Mouse (Mus musculus): ENCODE results near the gene Gm4763.
A peak's percentile ranks its signal among the peaks of the same experiment; 100 is the strongest.
"Not testable (repeated sequence)": the region's sequence is repeated elsewhere in the genome, so short reads cannot be mapped to it uniquely, and the experiment has no call there.

Gm4763 gene

DNA sequence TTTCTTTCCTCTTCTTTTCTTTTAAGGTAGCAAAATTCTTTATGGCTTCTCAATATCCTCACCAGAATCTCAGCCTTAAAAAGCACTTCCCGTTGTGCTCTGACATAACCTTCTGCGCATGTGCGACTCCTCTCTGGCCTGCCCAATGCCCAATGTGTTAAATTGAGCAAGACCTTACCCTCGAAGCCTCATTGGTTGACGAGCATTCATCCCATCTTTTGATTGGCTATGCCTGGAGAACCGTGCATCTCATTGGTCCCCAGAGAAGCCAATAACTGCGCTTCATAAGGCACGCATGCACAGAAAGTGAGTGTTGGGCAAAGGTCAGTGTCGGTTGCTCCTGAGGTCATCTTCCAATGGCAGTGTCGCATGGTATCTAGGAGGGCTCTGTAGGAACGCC is at the start of gene Gm4763:
TSS of gene Gm4763 (minus strand) at position 101 of the 400 bp plus-strand sequence.
- DNase-seq (ENCODE audit: low spot score) = not testable (repeated sequence)

DNA sequence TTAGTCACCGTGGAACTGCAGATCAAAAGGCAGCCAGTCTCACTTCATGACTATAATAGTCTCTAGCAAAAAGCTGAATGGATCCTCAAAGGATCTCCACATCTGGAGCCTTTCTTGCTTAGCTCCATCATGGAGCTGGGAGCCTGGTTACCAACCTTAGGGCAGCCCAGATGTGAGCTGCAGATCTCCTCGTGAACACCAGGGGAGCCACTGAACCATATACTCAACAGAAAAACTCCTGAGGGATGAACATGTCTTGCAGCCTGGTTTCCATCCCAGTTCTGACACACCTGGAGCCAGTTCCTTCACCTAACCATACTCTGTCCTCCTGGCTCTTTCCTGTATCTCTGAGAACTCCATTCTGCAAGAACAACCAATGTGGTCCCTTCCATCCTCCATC is 49.4 kb upstream of the Gm4763 start:
- no peak for DNase-seq (ENCODE audit: low spot score)

DNA sequence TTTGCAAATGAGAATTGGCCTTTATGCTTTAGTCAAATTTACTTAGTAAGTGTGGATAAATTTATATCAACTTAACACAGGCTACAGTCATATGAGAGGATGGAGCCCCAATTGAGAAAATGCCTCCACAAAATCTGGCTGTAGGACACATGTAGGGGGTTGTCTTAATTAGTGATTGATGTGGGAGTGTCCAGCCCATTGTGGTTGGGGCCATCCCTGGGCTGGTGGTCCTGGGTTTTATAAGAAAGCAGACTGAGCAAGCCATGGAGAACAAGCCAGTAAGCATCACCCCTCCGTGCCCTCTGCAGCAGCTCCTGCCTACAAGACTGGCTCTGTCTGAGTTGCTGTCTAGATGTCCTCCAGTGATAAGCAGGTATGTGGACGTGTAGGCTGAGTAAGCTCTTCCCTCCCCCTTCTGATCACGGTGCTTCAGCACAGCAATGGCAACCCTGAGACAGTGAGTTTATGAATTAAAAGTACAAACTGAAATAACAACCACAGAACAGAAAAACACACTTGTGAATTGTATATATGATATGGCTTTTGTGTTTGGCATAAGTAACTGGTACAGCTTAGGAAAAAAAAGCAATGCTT is 47.3 kb upstream of the Gm4763 start:
- no peak for DNase-seq (ENCODE audit: low spot score)

DNA sequence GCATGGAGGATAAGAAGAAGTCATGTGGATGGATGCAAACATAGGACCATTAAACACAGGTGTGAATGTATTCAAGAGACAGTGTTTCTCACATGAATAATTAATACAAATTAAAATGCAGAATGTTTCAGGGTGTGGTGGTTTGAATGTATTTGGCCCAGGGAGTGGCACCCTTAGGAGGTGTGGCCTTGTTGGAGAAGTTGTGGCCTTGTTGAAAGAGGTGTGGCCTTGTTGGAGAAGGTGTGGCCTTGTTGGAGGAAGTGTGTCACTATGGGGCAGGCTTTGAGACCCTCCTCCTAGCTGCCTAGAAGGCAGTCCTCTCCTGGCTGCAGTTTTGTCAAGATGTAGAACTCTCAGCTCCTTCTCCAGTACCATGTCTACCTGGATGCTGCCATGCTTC is 44.7 kb upstream of the Gm4763 start:
- no peak for DNase-seq (ENCODE audit: low spot score)

DNA sequence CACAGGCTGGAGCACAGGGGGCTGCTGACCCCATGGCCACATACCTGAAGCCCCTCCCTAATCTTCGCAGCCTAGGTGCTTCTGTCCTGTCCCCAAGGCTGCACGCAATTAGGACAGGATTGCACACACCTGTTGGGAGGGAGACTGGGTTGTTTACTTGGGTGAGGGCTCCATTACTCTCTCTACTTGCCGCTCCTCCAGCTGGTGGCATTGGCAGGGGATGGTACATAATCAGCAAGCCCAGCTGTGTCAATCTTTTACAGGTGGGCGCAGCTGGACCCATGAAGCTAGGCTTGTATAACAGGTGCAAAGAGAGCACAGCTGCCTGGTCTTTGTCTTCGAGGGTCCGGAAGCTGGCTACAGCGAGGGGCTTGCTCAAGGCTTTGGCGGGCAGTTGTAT is 35.9 kb upstream of the Gm4763 start:
- DNase-seq (ENCODE audit: low spot score) = no peak

DNA sequence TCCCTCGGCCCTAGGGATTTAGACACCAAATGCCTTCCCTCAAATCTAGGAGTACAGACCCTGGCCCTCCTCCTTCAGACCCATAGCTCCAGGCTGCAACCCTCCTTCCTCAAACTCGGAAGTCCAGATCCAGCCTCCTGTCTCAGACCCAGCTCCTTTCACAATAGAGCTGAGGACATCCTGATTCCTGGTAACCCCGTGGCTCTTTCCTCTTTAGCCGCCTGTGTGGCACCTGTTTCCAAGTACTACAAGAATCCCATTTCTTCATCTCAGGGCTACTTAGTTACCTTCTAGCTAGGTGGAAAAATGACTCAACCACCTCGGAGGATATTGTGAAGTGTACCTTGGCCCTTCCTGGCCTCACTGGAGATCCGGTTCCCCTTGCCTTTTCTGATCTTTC is 34.5 kb upstream of the Gm4763 start:
- no peak for DNase-seq (ENCODE audit: low spot score)

DNA sequence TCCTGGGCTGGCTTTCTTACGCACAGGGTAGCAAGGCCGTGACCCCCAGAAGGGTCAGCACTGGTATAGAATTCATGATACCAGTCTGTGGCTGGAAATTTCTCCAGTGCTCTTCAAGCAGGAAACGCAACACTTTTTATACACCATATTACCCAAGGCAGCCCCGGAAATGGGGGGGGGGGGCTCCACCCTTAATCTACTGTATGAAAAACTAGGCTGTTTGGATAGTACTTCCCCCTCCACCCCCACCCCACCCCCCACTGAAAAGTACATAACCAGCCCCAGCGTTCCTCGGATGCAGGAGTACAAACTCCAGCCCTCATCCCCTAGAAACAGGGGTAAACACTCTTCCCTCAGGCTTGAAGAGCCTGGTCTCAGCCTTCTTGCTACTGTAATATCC is 33.5 kb upstream of the Gm4763 start, which contains the start of gene Cd177:
TSS of gene Cd177 (minus strand) at position 101 of the 400 bp plus-strand sequence.
- no peak for DNase-seq (ENCODE audit: low spot score)

DNA sequence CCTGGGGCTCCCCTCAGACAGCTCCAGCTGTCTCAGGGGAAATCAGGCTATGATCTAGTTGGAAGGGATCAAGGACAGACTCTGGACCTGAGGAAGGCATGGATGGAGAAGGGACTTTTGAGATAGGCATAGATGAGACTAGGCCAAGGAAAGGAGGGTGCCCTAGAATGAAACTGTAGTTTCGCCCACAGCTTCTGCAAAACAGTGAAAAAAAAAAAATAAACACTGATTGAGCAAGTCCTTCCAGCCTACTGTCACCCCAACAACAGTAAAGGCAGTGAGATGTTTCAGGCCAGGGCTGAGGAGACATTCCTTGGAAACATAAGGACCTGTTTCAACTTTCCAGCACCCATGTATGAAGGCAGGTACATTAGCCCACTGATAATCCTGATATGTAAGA is 31.8 kb upstream of the Gm4763 start:
- no peak for DNase-seq (ENCODE audit: low spot score)

DNA sequence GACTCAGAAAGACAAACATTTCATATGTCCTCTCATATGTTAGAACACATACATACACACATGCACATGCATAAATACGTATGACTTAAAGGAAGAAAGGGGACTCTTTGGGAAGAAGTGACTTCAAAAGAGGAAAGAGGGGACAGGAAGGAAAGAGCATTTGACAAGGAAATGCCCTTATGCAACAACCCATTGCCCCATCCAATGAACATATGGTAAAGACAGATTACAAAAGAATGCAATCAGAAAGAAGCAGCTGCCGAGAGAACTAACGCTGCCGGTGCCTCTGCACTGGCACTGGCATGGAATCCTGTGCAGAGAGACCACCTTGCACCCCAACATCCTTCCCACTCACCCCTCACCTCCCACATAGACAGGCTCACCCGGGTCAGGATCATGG is 26.8 kb upstream of the Gm4763 start:
- DNase-seq (ENCODE audit: low spot score) = no peak

DNA sequence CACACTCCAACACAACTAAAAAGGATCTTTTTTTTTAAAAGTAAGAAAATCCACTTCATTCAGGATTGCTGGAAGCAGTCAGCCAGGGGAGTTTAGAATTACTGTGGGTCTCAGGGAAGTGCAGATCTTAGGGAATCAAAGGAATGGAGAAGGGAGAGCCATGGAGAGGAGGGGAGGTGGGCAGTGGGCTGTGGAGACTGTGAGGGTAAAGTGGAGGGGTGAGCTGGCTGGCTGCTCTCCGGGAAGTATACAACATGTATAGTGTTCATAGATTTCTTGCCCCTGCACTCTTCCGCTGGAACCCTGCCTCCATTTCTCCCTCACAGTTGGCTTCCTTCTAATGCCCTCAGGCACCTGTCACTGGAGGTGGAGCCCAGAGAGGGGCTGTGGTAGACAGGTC is 24.9 kb upstream of the Gm4763 start:
- DNase-seq (ENCODE audit: low spot score) = no peak

DNA sequence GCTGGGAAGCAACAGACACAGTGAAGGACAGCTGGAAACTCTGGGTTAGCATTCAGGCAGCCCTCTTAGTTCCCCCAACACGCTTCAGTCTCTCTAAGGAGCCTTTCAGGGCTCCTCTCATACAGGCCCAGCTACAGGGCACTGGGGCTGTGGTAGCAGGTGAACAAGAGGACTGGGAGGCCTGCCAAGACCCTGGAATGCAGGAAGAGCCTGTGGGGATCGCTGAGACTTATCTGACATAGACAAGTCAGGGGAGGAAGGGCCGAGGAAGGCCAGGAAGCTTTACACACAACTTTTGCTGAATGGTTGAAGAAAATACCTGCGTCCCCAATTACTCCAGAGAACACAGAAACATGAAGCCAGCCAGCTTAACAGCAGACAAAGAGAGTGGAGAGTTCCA is 24.0 kb upstream of the Gm4763 start:
- no peak for DNase-seq (ENCODE audit: low spot score)

DNA sequence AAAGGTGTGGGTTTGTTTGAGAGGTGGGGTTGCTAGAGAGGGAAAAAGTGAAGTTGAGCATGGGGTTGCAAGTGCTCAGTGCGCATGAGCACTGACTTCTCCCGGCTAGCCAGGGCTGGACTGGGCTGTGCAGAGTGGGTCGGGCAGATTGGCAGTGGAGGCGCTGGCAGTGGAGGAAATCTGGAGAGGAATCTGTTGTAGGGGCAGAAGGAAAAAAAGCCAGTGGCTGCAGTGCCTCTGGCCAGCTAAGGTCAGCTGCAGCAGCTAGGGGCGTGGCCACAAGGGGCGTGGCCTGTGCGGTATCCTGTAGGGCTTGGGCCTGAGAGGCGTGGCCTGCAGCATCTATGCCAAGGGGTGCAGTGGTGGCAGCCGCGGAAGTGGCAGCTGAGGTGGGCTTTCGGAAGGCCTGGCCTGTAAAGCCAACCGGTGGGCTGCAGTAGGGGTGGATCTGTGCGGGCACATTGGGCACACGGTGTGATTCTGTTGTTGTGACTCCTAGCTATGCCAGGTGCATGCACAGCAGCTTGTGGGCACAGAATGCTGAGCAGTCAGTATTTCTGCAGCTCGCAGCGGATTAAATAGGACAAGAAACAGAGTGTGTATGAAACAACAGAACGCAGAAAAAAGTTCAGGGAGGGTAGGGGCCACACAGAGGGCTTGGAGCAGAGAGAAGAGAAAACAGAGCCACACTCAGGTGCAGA is 9.4 kb upstream of the Gm4763 start:
- no peak for DNase-seq (ENCODE audit: low spot score)

DNA sequence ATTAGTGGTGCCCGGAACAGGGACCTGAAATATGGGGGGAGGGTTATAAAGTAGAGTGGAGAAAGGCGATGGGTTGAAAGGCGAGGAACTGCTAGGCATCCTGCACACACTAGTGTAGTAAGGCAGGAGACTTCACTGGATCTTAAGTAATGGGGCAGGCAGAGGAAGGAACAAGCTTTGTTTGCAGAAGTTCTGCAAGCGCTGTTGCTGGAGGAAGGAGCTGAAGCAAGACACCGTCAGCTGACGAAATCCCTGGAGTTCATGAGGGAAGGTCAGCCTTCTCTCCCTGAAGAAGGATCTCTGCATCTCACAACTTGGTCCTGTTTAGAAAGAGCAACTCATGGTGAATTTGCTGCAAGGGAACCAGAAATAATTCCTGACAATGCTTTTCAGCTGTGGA is 11.7 kb downstream of the Gm4763 start:
- DNase-seq (ENCODE audit: low spot score) = no peak

DNA sequence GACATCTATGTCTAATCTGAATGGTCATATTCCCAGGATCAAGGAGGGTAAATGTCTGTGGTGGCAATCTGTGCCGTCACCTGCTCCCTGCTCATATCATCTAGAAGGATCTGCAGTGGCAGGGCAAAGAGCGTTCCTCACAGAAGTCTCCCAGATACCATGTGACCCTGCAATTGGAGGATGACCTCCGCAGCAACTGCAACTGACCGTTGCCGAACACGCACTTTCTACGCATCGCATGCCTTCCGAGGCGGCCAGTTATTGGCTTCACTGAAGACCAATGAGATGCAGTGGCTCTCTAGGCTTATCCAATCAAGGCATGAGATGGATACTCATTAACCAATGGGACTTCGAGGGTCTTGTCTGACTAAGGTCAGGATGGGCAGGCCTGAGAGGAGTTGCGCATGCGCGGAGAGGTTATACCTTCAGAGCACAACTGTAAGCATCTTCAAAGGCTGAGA is 17.8 kb downstream of the Gm4763 start, which contains the start of gene BC049730:
TSS of gene BC049730 (plus strand) at position 411 of the 461 bp plus-strand sequence.
- no peak for DNase-seq (ENCODE audit: low spot score)

DNA sequence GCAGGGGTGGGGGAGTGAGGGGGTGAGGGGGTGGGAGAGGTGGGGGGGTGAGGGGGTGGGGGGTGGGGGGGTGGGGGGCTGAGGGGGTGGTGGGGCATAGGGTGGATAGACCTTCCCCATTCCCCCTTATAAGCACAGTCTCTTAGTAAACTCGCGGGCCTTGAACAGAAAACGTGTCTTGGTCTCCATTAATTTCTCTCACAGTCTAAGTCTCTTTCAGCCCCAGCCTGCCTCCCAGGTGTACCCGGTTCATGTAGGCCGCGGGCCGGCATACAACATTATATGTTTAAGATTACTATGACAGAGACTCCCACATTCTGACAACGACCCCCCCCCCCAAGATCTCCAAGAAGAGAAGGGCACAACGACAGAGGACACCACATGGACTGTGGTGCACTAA is 23.9 kb downstream of the Gm4763 start:
- not testable (repeated sequence) for DNase-seq (ENCODE audit: low spot score)

DNA sequence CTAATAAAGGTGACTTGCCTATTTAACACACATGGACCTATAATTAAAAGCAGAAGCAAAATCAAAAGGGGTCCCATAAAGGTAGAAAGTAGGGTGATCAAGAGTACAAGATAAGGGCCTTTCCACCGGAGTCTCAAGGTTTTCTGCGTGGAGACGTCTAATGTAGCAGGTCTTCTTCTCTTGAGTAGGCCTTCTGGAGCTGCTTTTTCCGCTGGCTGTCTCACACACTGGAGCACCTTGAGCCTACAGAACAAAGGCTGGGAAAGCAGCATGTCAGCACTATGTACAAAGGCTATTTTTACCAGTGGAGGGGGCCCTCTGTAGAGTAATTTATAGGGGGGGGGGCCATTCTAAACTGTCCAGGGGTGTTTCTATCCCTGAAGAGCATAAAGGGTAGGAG is 28.8 kb downstream of the Gm4763 start:
- DNase-seq (ENCODE audit: low spot score) = not testable (repeated sequence)

DNA sequence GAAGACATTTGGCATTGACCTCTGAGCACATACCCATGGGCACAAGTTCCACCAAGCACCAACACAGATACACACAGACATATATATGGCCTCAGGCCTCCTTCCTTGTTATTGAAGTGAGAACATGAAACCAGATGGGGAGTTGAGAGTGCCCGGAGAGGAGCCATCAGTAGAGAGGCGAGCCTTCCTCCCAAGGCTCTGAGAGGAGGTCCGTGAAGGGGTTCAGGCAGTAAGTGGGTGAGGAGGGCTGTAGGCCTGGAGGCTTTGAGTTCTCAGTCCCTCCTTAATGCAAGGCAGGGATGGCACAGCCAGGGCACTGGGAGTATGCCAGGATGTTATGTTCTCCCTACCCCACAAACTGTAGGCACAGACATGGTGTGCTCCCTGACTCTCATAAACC is 34.0 kb downstream of the Gm4763 start:
- DNase-seq (ENCODE audit: low spot score) = not testable (repeated sequence)

DNA sequence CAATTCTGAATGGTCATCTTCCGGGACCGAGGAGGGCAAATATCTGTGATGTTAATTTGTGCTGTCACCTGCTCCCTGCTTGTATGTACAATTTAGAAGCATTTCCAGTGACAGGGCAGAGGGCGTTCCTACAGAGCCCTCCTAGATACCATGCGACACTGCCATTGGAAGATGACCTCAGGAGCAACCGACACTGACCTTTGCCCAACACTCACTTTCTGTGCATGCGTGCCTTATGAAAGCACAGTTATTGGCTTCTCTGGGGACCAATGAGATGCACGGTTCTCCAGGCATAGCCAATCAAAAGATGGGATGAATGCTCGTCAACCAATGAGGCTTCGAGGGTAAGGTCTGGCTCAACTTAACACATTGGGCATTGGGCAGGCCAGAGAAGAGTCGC is 39.2 kb downstream of the Gm4763 start:
- not testable (repeated sequence) for DNase-seq (ENCODE audit: low spot score)

DNA sequence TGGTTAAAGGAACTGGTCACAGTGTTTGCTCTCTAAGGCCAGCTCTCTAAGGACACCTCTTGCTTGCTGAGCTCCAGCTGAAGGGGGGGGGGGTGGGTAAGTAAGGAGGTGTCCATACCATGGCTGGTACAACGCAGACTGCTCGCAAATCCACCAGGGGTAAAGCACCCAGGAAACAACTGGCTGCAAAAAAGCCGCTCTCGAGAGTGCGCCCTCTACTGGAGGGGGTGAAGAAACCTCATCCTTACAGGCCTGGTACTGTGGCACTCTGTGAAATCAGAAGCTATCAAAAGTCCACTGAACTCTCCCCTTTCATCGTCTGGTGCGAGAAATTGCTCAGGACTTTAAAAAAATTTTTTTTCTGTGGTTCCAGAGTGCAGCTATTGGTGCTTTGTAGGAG is 42.6 kb downstream of the Gm4763 start:
- peak; percentile 35 for DNase-seq (ENCODE audit: low spot score)

DNA sequence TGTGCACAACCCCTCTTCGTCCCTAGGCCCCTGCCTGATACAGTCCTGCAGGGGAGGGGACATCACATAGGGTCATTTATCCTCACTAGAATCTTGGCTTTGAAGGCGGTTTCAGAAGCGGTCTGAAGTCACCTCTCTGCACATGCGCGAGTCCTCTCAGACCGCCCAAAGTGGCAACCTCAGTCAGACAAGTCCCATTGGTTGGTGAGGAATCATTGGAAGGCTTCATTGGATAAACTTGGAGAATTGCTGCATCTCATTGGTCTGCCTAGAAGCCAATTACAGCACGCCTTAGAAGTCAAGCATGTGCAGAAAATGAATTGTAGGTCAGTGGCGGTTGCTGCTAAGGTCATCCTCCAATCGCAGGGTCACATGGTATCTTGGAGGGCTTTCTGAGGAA is 50.1 kb downstream of the Gm4763 start, which contains the start of gene Tex101:
TSS of gene Tex101 (minus strand) at position 101 of the 400 bp plus-strand sequence.
- no peak for DNase-seq (ENCODE audit: low spot score)

DNA sequence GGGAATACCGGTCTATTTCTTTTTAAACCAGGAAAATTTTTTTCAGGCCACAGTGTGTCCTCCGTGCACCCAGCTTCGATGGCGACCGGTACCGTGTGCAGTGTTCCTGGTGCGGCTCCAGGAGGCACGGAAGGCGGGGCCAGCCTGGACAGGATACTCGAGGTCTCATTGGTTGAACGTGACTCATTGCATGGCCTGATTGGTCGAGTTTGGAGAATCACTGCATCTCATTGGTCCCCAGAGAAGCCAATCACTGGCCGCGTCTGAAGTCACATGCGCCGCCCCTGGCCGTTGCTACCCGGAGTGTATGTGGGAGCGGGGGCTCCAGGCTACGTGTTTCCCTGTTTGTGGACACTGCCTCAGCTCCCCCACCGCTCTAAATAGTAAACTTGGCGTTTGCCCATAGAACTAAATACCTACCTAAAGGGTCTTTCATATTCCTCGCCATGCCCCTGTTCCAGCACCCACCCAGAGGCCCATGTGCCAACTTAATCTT is 54.7 kb downstream of the Gm4763 start:
- no peak for DNase-seq (ENCODE audit: low spot score)

All from T-cell, adult 2 months (primary cell).